Mouse (Mus musculus) midbrain, embryonic 15.5 days (tissue): ENCODE measurements around the gene Mphosph6. TPM values are rescaled to one million over a fixed set of nuclear protein-coding genes. Genes with fewer than 3 reads are reported as not detected.

Experiments used
- ATAC-seq: fragments of 200-750 bp; cut with Nextera tagmentation; replicated peaks from 2 replicates; pipeline ENCODE4 v1.8.0; 2017; ENCODE audit warnings: moderate TSS enrichment
- H3K27ac ChIP-seq: fragments of 300-500 bp; sonication (generic); 2 replicates; pipeline ENCODE4 v1.5.1; 2015; ENCODE audit warnings: mild to moderate bottlenecking, inconsistent platforms
- H3K27me3 ChIP-seq: fragments of 300-500 bp; sonication (generic); replicated peaks from 2 replicates; pipeline ENCODE4 v1.6.1; 2015; ENCODE audit warnings: inconsistent platforms
- H3K36me3 ChIP-seq: fragments of 300-500 bp; sonication (generic); replicated peaks from 2 replicates; pipeline ENCODE4 v1.6.1; 2015; ENCODE audit warnings: inconsistent platforms
- H3K4me1 ChIP-seq: fragments of 300-500 bp; sonication (generic); 2 replicates; pipeline ENCODE4 v1.6.1; 2015; ENCODE audit warnings: inconsistent platforms
- H3K4me2 ChIP-seq: fragments of 300-500 bp; sonication (generic); 2 replicates; pipeline ENCODE4 v1.6.1; 2015; ENCODE audit warnings: inconsistent platforms, mild to moderate bottlenecking, moderate library complexity
- H3K4me3 ChIP-seq: fragments of 300-500 bp; sonication (generic); 2 replicates; pipeline ENCODE4 v1.5.1; 2015; ENCODE audit warnings: mild to moderate bottlenecking, inconsistent platforms
- H3K9ac ChIP-seq: fragments of 300-500 bp; sonication (generic); 2 replicates; pipeline ENCODE4 v1.6.1; 2015; ENCODE audit warnings: mild to moderate bottlenecking, inconsistent platforms
- H3K9me3 ChIP-seq: fragments of 300-500 bp; sonication (generic); 2 replicates; pipeline ENCODE4 v1.6.1; 2016; ENCODE audit warnings: inconsistent platforms
- WGBS: fragments of 180-500 bp; shearing (Covaris S2); methylation state at CpG from one replicate; pipeline ENCODE4 v1.1.7; 2015; ENCODE audit warnings: mixed read lengths; 5-methylcytosine and 5-hydroxymethylcytosine counted together
- polyA plus RNA-seq: library from polyadenylated mRNA; unstranded; fragments of >200 nt; fragmentation: Nextera tagmentation; extraction: Ambion mirVana; gene quantifications from 2 replicates; pipeline ENCODE4 v1.2.1, GENCODE M21; 2015

The Mphosph6 gene
- polyA plus RNA-seq, 1 experiment from 2014 or later: 29.8 TPM

GRCm38 (mm10) chr8:117786428-117786827, 15.3 kb downstream of the Mphosph6 start:
- no peak overlapping the region for H3K27ac ChIP-seq
- no peaks in the 10 kb centered on the region for H3K4me1 ChIP-seq
- H3K4me2 ChIP-seq: no peak overlapping the region
- H3K4me3 ChIP-seq: no peak overlapping the region
- no peaks in the 10 kb centered on the region; the same call in 1 of the 2 replicates for H3K9me3 ChIP-seq
- peaks cover 19% of the 10 kb centered on the region; the same call in 1 of the 2 replicates for H3K36me3 ChIP-seq
- H3K27me3 ChIP-seq: no peaks in the 10 kb centered on the region
- 93% methylated on average over 3 of the region's 3 CpGs for WGBS
- H3K9ac ChIP-seq: no peak overlapping the region
- ATAC-seq: no peak

GRCm38 (mm10) chr8:117783021-117783420, 18.7 kb downstream of the Mphosph6 start:
- ATAC-seq: no peak
- Histone ChIP-seq H3K4me2 (no peak overlapping the region), H3K4me1 (no peaks in the 10 kb centered on the region), H3K36me3 (peaks cover 3% of the 10 kb centered on the region; the same call in 1 of the 2 replicates), H3K27ac (no peak overlapping the region), H3K9me3 (no peaks in the 10 kb centered on the region; the same call in 1 of the 2 replicates), H3K9ac (no peak overlapping the region), H3K27me3 (no peaks in the 10 kb centered on the region), H3K4me3 (no peak overlapping the region)
- 92% methylated on average over 7 of the region's 7 CpGs for WGBS

GRCm38 (mm10) chr8:117781375-117782129, 20.2 kb downstream of the Mphosph6 start:
- 59% methylated on average over 6 of the region's 6 CpGs for WGBS
- no peak for ATAC-seq
- H3K4me1 ChIP-seq: no peaks in the 10 kb centered on the region
- H3K27ac ChIP-seq: no peak overlapping the region
- H3K27me3 ChIP-seq: no peaks in the 10 kb centered on the region
- H3K9ac ChIP-seq: no peak overlapping the region
- no peak overlapping the region for H3K4me2 ChIP-seq
- no peaks in the 10 kb centered on the region for H3K36me3 ChIP-seq
- H3K4me3 ChIP-seq: no peak overlapping the region
- no peaks in the 10 kb centered on the region for H3K9me3 ChIP-seq

GRCm38 (mm10) chr8:117779344-117779743, 22.4 kb downstream of the Mphosph6 start:
- H3K4me1 ChIP-seq: no peaks in the 10 kb centered on the region
- 83% methylated on average over 6 of the region's 6 CpGs for WGBS
- no peak overlapping the region for H3K4me2 ChIP-seq
- no peak overlapping the region for H3K9ac ChIP-seq
- H3K27ac ChIP-seq: no peak overlapping the region
- H3K4me3 ChIP-seq: no peak overlapping the region
- H3K9me3 ChIP-seq: no peaks in the 10 kb centered on the region
- H3K36me3 ChIP-seq: no peaks in the 10 kb centered on the region
- no peaks in the 10 kb centered on the region for H3K27me3 ChIP-seq
- no peak for ATAC-seq

- no peaks in the 10 kb centered on the region for H3K9me3 ChIP-seq
- H3K27me3 ChIP-seq: no peaks in the 10 kb centered on the region
- no peak overlapping the region for H3K9ac ChIP-seq
- H3K27ac ChIP-seq: no peak overlapping the region
- H3K4me1 ChIP-seq: no peaks in the 10 kb centered on the region
- ATAC-seq: no peak
- H3K4me3 ChIP-seq: no peak overlapping the region
- H3K36me3 ChIP-seq: no peaks in the 10 kb centered on the region
- no peak overlapping the region for H3K4me2 ChIP-seq
- WGBS: 73% methylated on average over 11 of the region's 11 CpGs
These were observed 23.0 kb downstream of the Mphosph6 start for GRCm38 (mm10) chr8:117778531-117779322.

GRCm38 (mm10) chr8:117776075-117776474, 25.7 kb downstream of the Mphosph6 start:
- Histone ChIP-seq H3K4me2 (no peak overlapping the region), H3K9me3 (no peaks in the 10 kb centered on the region), H3K4me1 (no peaks in the 10 kb centered on the region), H3K27ac (no peak overlapping the region), H3K36me3 (no peaks in the 10 kb centered on the region), H3K9ac (no peak overlapping the region), H3K4me3 (no peak overlapping the region), H3K27me3 (no peaks in the 10 kb centered on the region)
- ATAC-seq: no peak
- WGBS: 86% methylated on average over 10 of the region's 10 CpGs

- no peaks in the 10 kb centered on the region for H3K27me3 ChIP-seq
- no peak overlapping the region for H3K4me3 ChIP-seq
- H3K9ac ChIP-seq: no peak overlapping the region
- no peaks in the 10 kb centered on the region for H3K4me1 ChIP-seq
- no peaks in the 10 kb centered on the region for H3K9me3 ChIP-seq
- ATAC-seq: no peak
- 44% methylated on average over 10 of the region's 10 CpGs for WGBS
- no peak overlapping the region for H3K4me2 ChIP-seq
- H3K27ac ChIP-seq: no peak overlapping the region
- H3K36me3 ChIP-seq: no peaks in the 10 kb centered on the region
These were observed 26.1 kb downstream of the Mphosph6 start for GRCm38 (mm10) chr8:117775626-117776025.

GRCm38 (mm10) chr8:117772597-117772996, 29.1 kb downstream of the Mphosph6 start:
- Histone ChIP-seq H3K4me1 (no peaks in the 10 kb centered on the region), H3K9ac (no peak overlapping the region), H3K27me3 (no peaks in the 10 kb centered on the region), H3K36me3 (no peaks in the 10 kb centered on the region), H3K4me3 (no peak overlapping the region), H3K27ac (no peak overlapping the region), H3K9me3 (no peaks in the 10 kb centered on the region), H3K4me2 (no peak overlapping the region)
- ATAC-seq: no peak
- 58% methylated on average over 2 of the region's 2 CpGs for WGBS

GRCm38 (mm10) chr8:117772126-117772525, 29.6 kb downstream of the Mphosph6 start:
- no peaks in the 10 kb centered on the region for H3K4me1 ChIP-seq
- no peak for ATAC-seq
- no peak overlapping the region for H3K9ac ChIP-seq
- no peak overlapping the region for H3K27ac ChIP-seq
- H3K4me3 ChIP-seq: no peak overlapping the region
- H3K4me2 ChIP-seq: no peak overlapping the region
- H3K36me3 ChIP-seq: no peaks in the 10 kb centered on the region
- no peaks in the 10 kb centered on the region for H3K9me3 ChIP-seq
- 68% methylated on average over 2 of the region's 2 CpGs for WGBS
- H3K27me3 ChIP-seq: no peaks in the 10 kb centered on the region

- no peaks in the 10 kb centered on the region for H3K36me3 ChIP-seq
These were observed 30.5 kb downstream of the Mphosph6 start for GRCm38 (mm10) chr8:117771115-117771836.

GRCm38 (mm10) chr8:117768971-117769370, 32.8 kb downstream of the Mphosph6 start:
- Histone ChIP-seq H3K4me1 (no peaks in the 10 kb centered on the region), H3K27ac (no peak overlapping the region), H3K4me3 (no peak overlapping the region), H3K9me3 (no peaks in the 10 kb centered on the region), H3K4me2 (no peak overlapping the region), H3K36me3 (no peaks in the 10 kb centered on the region), H3K27me3 (no peaks in the 10 kb centered on the region), H3K9ac (no peak overlapping the region)
- ATAC-seq: no peak
- 66% methylated on average over 7 of the region's 7 CpGs for WGBS

More at GRCm38 (mm10) chr8:117771115-117771836, 30.5 kb downstream of the Mphosph6 start:
- no peaks in the 10 kb centered on the region for H3K9me3 ChIP-seq
- no peaks in the 10 kb centered on the region for H3K27me3 ChIP-seq
- WGBS: 84% methylated on average over 9 of the region's 9 CpGs
- H3K4me3 ChIP-seq: no peak overlapping the region
- no peak overlapping the region for H3K27ac ChIP-seq
- H3K4me1 ChIP-seq: no peaks in the 10 kb centered on the region
- no peak overlapping the region for H3K9ac ChIP-seq
- ATAC-seq: no peak
- H3K4me2 ChIP-seq: no peak overlapping the region

- Histone ChIP-seq H3K4me1 (no peaks in the 10 kb centered on the region), H3K9me3 (no peaks in the 10 kb centered on the region), H3K9ac (no peak overlapping the region), H3K27me3 (no peaks in the 10 kb centered on the region), H3K4me2 (no peak overlapping the region), H3K27ac (no peak overlapping the region), H3K36me3 (no peaks in the 10 kb centered on the region), H3K4me3 (no peak overlapping the region)
- 79% methylated on average over 5 of the region's 5 CpGs for WGBS
- ATAC-seq: no peak
These were observed 35.8 kb downstream of the Mphosph6 start for GRCm38 (mm10) chr8:117765947-117766346.
